Mouse (Mus musculus): ENCODE measurements at regions not wholly inside any gene's neighbourhood (a gene's known extent, or its start where the extent isn't known, plus 50 kb on each side); places are given as distances from the start of the nearest gene placed in this dataset.

DNA sequence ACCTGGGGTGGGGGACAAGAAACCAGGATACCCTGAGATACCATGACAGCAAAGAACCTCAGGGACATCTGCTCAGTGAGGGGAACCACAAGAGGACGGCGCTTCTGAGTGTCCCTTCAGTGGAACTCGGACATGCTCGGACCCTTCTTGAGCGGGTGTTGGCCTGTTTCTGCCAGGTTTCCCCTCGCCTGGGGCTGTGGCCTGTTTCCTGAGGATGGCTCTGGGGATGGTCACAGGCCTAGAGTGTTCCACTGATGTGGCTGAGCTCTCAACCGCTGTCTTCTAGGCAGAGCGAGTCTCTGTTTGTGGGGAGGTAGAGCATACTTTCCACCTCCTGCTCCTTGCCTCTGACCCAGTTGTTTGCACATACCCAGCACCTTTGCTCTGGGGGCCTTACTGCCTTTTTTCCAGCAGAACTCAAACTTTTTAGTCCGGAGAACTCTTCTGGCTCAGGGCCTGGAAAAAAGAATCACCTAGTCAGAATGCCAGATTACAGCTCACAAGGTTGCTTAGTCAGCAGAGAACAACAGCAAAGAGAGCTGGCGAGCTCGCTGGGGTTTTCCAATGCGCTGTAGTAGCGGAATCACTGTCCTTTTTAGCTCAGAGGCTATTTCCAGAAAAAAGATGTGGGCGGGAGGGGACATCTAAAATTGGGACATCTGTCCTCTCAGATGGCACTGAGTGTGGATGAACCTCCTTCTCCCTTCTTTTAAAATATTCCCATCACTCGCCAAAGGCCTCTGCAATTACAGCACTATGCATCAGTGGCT, 65.3 kb downstream of the Med10 start:
- ATAC-seq (ENCODE audit: low FRiP score, low TSS enrichment), result no peak
- Histone ChIP-seq H3K36me3 (ENCODE audit: control insufficient read depth, insufficient read depth, low read length) (no peaks in the 10 kb centered on the region), H3K4me2 (replicated peaks; ENCODE audit: low read depth) (no peak overlapping the region), H3K27me3 (ENCODE audit: control insufficient read depth, insufficient read depth, low read length) (no peaks in the 10 kb centered on the region), H3K9me3 (ENCODE audit: control insufficient read depth, low read length) (no peaks in the 10 kb centered on the region), H3K9ac (ENCODE audit: low read length) (no peak overlapping the region), H3K27ac (replicated peaks) (no peak overlapping the region), H3K4me1 (replicated peaks; ENCODE audit: control insufficient read depth, insufficient read depth) (no peaks in the 10 kb centered on the region), H3K4me3 (ENCODE audit: low read depth, low read length) (no peak overlapping the region)
- 77% methylated on average over 15 of the region's 15 CpGs for whole genome bisulfite sequencing
- DNase-seq (ENCODE audit: low spot score), result no peak
- TF ChIP-seq EP300 (optimal IDR thresholded peaks at IDR 0.05) (no peak), CTCF (IDR thresholded peaks at IDR 0.05; ENCODE audit: low read depth) (no peak)

DNA sequence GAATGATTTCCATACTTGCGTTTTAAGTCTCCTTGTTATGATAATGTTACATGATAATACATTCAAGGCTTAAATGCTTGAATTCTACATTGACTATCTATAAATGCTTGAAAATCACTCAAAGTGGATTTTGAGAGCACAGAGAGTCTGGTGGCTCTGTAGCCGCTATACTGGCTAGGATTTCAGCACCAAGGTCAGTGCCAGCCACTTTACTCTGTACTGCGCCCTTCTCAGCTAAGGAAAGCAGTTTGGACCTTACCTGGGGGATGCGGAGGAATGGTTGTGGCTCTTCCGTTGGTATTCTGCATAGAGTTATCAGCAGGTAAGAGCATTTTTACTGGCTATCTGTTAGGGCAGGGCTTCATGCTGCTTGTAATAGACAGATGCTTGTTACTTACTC, 94.3 kb downstream of the Med10 start:
- Histone ChIP-seq H3K4me1 (replicated peaks; ENCODE audit: control insufficient read depth, insufficient read depth) (no peaks in the 10 kb centered on the region), H3K36me3 (ENCODE audit: control insufficient read depth, insufficient read depth, low read length) (no peaks in the 10 kb centered on the region), H3K9ac (ENCODE audit: low read length) (no peak overlapping the region), H3K9me3 (ENCODE audit: control insufficient read depth, low read length) (no peaks in the 10 kb centered on the region), H3K4me3 (ENCODE audit: low read depth, low read length) (no peak overlapping the region), H3K27me3 (ENCODE audit: control insufficient read depth, insufficient read depth, low read length) (no peaks in the 10 kb centered on the region), H3K27ac (replicated peaks) (no peak overlapping the region), H3K4me2 (replicated peaks; ENCODE audit: low read depth) (no peak overlapping the region)
- TF ChIP-seq CTCF (IDR thresholded peaks at IDR 0.05; ENCODE audit: low read depth) (no peak), EP300 (optimal IDR thresholded peaks at IDR 0.05) (no peak)
- DNase-seq (ENCODE audit: low spot score) (peak; percentile 28), ATAC-seq (ENCODE audit: low FRiP score, low TSS enrichment) (no peak)
- WGBS, result 13% methylated on average over 5 of the region's 5 CpGs

DNA sequence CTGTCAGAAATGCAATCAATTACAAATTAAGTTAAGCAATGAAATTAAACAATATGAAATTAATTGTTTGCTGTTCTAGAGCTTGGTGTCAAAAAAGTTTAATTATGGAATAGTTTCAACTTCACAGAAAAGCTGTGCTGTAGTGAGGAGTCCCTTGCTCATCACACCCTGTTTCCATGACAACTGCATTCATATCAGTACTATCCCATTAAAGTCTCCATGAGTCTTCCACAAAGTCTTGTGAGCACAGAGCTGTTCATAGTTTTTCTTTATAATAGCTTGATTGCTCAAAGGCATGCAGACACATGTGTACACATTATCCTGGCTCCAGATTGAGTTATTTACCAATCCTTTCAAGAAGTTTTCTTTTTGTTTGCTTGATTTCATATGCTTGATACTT, 98.9 kb downstream of the Med10 start:
- Histone ChIP-seq H3K4me3 (ENCODE audit: low read depth, low read length) (no peak overlapping the region), H3K27me3 (ENCODE audit: control insufficient read depth, insufficient read depth, low read length) (no peaks in the 10 kb centered on the region), H3K9ac (ENCODE audit: low read length) (no peak overlapping the region), H3K4me1 (replicated peaks; ENCODE audit: control insufficient read depth, insufficient read depth) (no peaks in the 10 kb centered on the region), H3K4me2 (replicated peaks; ENCODE audit: low read depth) (no peak overlapping the region), H3K27ac (replicated peaks) (no peak overlapping the region), H3K36me3 (ENCODE audit: control insufficient read depth, insufficient read depth, low read length) (no peaks in the 10 kb centered on the region), H3K9me3 (ENCODE audit: control insufficient read depth, low read length) (no peaks in the 10 kb centered on the region)
- no peak for ATAC-seq (ENCODE audit: low FRiP score, low TSS enrichment)
- DNase-seq (ENCODE audit: low spot score), result no peak
- TF ChIP-seq EP300 (optimal IDR thresholded peaks at IDR 0.05), result no peak
- no peak for TF ChIP-seq CTCF (IDR thresholded peaks at IDR 0.05; ENCODE audit: low read depth)

DNA sequence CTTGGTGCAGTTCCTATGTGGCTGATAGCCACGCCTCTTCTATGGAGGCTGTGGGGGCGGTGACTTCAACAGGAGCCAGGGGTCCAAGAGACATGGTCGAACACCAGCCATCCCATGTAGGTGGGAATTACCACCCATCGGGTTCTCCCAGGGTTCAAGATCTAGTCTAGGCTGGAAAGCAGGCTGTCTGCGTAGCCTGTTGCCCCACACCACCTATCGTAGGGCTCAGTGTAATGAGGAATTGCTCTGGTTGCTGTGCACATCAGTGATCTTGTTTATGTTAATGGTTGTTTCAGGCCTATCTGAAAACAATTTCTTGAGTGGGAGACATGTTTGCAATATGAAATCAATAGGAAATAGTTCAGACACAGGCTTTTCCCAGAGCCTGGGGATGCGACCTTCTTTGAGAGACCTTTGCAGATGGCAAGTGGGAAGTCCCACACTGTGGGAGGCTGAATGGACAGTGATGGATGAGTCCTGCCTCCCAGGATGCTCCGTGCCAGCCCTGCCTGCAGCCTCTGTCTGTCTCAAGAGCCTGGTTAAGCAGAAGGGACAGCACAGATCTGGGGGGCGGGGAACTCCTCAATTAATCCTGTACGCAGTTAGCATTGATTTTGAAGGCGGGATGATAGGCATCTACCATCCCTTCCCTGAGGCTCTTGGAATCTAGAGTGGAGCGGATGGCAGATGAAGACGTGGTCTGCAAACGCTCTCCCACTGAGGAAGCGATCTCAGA, 104.8 kb downstream of the Med10 start:
- no peaks in the 10 kb centered on the region for H3K9me3 ChIP-seq (ENCODE audit: control insufficient read depth, low read length)
- H3K36me3 ChIP-seq (ENCODE audit: control insufficient read depth, insufficient read depth, low read length), result no peaks in the 10 kb centered on the region
- H3K27ac ChIP-seq (replicated peaks), result no peak overlapping the region
- H3K4me3 ChIP-seq (ENCODE audit: low read depth, low read length), result no peak overlapping the region
- DNase-seq (ENCODE audit: low spot score), result no peak
- no peak overlapping the region for H3K4me2 ChIP-seq (replicated peaks; ENCODE audit: low read depth)
- H3K4me1 ChIP-seq (replicated peaks; ENCODE audit: control insufficient read depth, insufficient read depth), result no peaks in the 10 kb centered on the region
- H3K27me3 ChIP-seq (ENCODE audit: control insufficient read depth, insufficient read depth, low read length), result no peaks in the 10 kb centered on the region
- no peak overlapping the region for H3K9ac ChIP-seq (ENCODE audit: low read length)
- TF ChIP-seq EP300 (optimal IDR thresholded peaks at IDR 0.05) (no peak), CTCF (IDR thresholded peaks at IDR 0.05; ENCODE audit: low read depth) (no peak)
- 59% methylated on average over 15 of the region's 15 CpGs for WGBS
- ATAC-seq (ENCODE audit: low FRiP score, low TSS enrichment), result no peak

DNA sequence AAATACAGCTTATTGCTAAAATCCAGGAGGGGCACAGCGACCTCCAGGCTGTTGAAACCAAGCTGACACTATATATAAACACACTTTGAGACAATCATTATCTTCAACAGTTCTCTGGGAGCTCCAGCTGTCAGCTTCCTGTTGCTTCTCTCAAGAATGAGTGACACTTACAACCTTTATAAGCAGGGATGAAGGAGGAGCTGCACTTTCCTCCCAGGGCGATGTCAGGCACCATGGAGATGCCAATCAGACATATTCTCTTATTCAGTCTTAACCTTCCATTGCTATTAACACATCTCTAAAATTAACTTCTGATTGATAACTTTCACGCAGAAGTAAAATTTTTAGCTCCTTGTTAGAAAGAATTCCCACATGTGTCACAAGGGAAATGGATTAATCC, 113.6 kb downstream of the Med10 start:
- H3K4me3 ChIP-seq (ENCODE audit: low read depth, low read length), result no peak overlapping the region
- H3K9me3 ChIP-seq (ENCODE audit: control insufficient read depth, low read length), result no peaks in the 10 kb centered on the region
- ATAC-seq (ENCODE audit: low FRiP score, low TSS enrichment) (no peak), DNase-seq (ENCODE audit: low spot score) (no peak)
- H3K9ac ChIP-seq (ENCODE audit: low read length), result no peak overlapping the region
- TF ChIP-seq EP300 (optimal IDR thresholded peaks at IDR 0.05), result no peak
- no peak for TF ChIP-seq CTCF (IDR thresholded peaks at IDR 0.05; ENCODE audit: low read depth)
- H3K4me2 ChIP-seq (replicated peaks; ENCODE audit: low read depth), result no peak overlapping the region
- WGBS, result 66% methylated on average over 3 of the region's 3 CpGs
- no peaks in the 10 kb centered on the region for H3K36me3 ChIP-seq (ENCODE audit: control insufficient read depth, insufficient read depth, low read length)
- no peaks in the 10 kb centered on the region for H3K27me3 ChIP-seq (ENCODE audit: control insufficient read depth, insufficient read depth, low read length)
- no peak overlapping the region for H3K27ac ChIP-seq (replicated peaks)
- H3K4me1 ChIP-seq (replicated peaks; ENCODE audit: control insufficient read depth, insufficient read depth), result no peaks in the 10 kb centered on the region

Measured in stomach, postnatal 0 days (tissue).